Mouse (Mus musculus) cortical plate, adult 2 months (tissue): Measurements from ENCODE around the gene F830045P16Rik. TPM values are rescaled to one million over a fixed set of nuclear protein-coding genes. Genes with fewer than 3 reads are reported as not detected.

ENCODE experiments used
- H3K27ac ChIP-seq: fragments of 200-500 bp; 2 replicates; pipeline ENCODE4 v1.5.1; 2012; ENCODE audit warnings: low read length, control low read depth, inconsistent platforms; ENCODE audit not compliant: insufficient read depth
- H3K4me1 ChIP-seq: fragments of 200-500 bp; 2 replicates; pipeline ENCODE4 v1.6.1; 2011; ENCODE audit warnings: low read length; ENCODE audit not compliant: control insufficient read depth, insufficient read depth
- H3K4me3 ChIP-seq: fragments of 200-500 bp; 2 replicates; pipeline ENCODE4 v1.5.1; 2011; ENCODE audit warnings: mild to moderate bottlenecking, low read length, control low read depth; ENCODE audit not compliant: insufficient read depth
- CTCF ChIP-seq: fragments of 200-500 bp; IDR thresholded peaks from 2 replicates; pipeline ENCODE4 v1.5.1; 2011; ENCODE audit warnings: mild to moderate bottlenecking, control low read depth, low read length; ENCODE audit not compliant: insufficient read depth; ENCODE audit errors: extremely low read depth
- POLR2A ChIP-seq: fragments of 200-500 bp; IDR thresholded peaks from 2 replicates; pipeline ENCODE4 v1.6.1; 2011; ENCODE audit warnings: mild to moderate bottlenecking, low read length, control low read depth; ENCODE audit not compliant: insufficient read depth; ENCODE audit errors: extremely low read depth
- polyA plus RNA-seq: library from polyadenylated mRNA; depleted of rRNA; stranded (reverse); fragments of >200 nt; gene quantifications from 2 replicates; pipeline ENCODE4 v1.2.3, GENCODE M21; 2012

The F830045P16Rik gene
- polyA plus RNA-seq, 1 experiment = not detected

DNA sequence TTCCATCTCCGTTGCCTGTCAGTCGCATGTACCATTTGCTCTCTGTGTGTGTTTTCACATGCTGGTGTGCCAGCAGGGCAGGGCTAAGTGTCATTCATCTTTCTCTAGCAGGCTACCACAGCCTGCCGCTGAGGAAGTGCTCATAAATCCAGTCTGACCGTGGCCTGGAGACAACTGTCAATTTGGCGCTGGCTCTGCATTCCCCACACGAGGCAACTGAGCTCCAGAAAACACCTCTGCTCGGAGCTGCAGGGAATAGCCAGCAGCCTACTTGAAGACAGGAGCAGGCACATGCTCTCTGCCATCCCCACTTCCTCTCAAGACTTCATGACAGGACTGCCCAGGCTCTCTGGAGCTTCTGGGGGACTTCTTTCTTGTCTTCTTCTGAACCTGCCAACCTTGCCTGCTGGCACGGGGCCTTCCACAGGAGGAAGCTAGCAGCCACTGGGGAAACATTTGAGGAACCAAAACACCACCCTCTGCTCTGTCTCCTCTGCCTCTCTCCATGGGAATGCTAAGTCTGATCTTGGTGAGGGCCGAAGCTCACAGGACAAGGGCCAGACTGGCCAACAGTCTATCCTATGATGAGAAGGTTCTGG is 13.2 kb upstream of the F830045P16Rik start:
- peaks cover 2% of the 10 kb centered on the region; the same call in 1 of the 2 replicates for H3K4me1 ChIP-seq
- no peak overlapping the region for H3K4me3 ChIP-seq
- H3K27ac ChIP-seq = no peak overlapping the region
- TF ChIP-seq CTCF (no peak), POLR2A (no peak)

GRCm38 (mm10) chr2:129546772-129547171 is 10.4 kb upstream of the F830045P16Rik start:
- Histone ChIP-seq H3K4me3 (no peak overlapping the region), H3K27ac (no peak overlapping the region), H3K4me1 (peaks cover 2% of the 10 kb centered on the region; the same call in 1 of the 2 replicates)
- no peak for TF ChIP-seq CTCF

DNA sequence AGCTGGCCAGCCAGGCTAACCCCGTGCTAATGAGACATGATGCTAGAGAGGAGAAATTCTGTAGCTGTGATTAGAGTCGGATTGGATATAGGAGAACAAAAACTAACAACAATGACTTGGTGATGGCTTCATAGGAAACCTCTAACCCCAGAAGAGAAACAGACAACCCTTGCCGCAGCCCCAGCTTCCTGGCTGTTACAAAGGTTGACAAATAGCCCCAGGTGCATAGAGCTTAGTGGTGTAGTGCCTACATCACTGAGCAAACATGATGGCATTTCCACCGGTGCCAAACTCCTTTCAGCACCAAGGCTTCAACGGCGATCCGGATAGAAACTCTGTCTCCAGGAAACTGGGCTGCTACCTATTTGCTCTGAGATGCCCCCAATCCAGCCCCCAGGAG is 9.2 kb upstream of the F830045P16Rik start:
- no peak overlapping the region for H3K27ac ChIP-seq

GRCm38 (mm10) chr2:129544919-129545318 is 8.5 kb upstream of the F830045P16Rik start:
- peaks cover 4% of the 10 kb centered on the region for H3K4me1 ChIP-seq
- H3K4me3 ChIP-seq = no peak overlapping the region
- TF ChIP-seq POLR2A = no peak
- TF ChIP-seq CTCF = no peak
- no peak overlapping the region for H3K27ac ChIP-seq

More for the DNA sequence above, 9.2 kb upstream of the F830045P16Rik start:
- Histone ChIP-seq H3K4me3 (no peak overlapping the region), H3K4me1 (peaks cover 2% of the 10 kb centered on the region; the same call in 1 of the 2 replicates)
- TF ChIP-seq POLR2A (no peak), CTCF (no peak)

GRCm38 (mm10) chr2:129544448-129544847 is 8.0 kb upstream of the F830045P16Rik start:
- peaks cover 4% of the 10 kb centered on the region for H3K4me1 ChIP-seq
- TF ChIP-seq POLR2A (no peak), CTCF (no peak)
- H3K4me3 ChIP-seq = no peak overlapping the region
- H3K27ac ChIP-seq = no peak overlapping the region

GRCm38 (mm10) chr2:129540036-129540435 is 3.6 kb upstream of the F830045P16Rik start:
- Histone ChIP-seq H3K4me3 (no peak overlapping the region), H3K27ac (no peak overlapping the region), H3K4me1 (peaks cover 8% of the 10 kb centered on the region)
- TF ChIP-seq POLR2A (no peak), CTCF (no peak)

DNA sequence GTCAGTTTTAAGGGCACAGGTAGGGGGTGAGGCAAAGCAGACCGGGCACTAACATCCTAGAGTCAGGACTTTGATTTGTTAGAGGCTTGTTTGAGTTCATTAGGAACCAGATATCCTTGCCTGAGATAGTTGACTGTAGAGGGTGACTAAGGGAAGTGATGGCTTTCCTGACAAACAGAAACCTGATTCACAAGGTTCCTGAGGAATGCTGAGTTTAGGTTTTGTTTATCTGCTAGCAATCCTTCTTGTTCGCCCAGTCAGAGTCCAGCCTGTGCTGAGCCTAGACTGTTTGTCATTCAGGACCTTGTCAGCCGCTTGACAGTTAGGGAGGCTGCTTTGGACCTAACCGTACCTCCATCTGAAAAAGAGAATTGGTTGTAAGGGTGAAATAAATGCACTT is 2.8 kb upstream of the F830045P16Rik start:
- H3K4me1 ChIP-seq = peaks cover 8% of the 10 kb centered on the region
- H3K4me3 ChIP-seq = no peak overlapping the region
- H3K27ac ChIP-seq = no peak overlapping the region
- TF ChIP-seq CTCF (no peak), POLR2A (no peak)

- TF ChIP-seq CTCF = no peak
- no peak for TF ChIP-seq POLR2A
These were observed 1.5 kb upstream of the F830045P16Rik start for GRCm38 (mm10) chr2:129537926-129538325.

DNA sequence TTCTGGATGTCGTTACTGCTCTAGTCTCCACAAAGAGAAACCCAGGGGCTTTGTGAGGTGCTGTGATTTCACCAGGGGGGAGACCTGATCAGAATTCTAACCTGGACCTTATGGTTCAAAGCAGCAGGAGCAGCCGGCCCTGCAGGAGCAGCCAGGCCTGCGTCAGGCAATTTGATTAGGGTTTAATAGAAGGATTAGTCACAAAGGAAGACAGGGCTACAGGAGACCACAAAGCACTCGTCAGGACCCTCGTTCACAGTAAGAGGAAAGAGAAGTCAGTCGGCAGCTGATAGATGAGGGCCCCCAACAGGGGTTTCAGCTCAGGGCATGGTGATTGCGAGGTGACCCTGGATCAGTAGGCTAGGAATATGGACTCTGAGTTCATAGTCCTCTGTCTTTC is 958 bp upstream of the F830045P16Rik start:
- Histone ChIP-seq H3K27ac (no peak overlapping the region), H3K4me3 (no peak overlapping the region), H3K4me1 (peaks cover 8% of the 10 kb centered on the region)
- TF ChIP-seq CTCF = no peak
- no peak for TF ChIP-seq POLR2A

More at GRCm38 (mm10) chr2:129537926-129538325, 1.5 kb upstream of the F830045P16Rik start:
- Histone ChIP-seq H3K27ac (no peak overlapping the region), H3K4me3 (no peak overlapping the region), H3K4me1 (peaks cover 8% of the 10 kb centered on the region)

DNA sequence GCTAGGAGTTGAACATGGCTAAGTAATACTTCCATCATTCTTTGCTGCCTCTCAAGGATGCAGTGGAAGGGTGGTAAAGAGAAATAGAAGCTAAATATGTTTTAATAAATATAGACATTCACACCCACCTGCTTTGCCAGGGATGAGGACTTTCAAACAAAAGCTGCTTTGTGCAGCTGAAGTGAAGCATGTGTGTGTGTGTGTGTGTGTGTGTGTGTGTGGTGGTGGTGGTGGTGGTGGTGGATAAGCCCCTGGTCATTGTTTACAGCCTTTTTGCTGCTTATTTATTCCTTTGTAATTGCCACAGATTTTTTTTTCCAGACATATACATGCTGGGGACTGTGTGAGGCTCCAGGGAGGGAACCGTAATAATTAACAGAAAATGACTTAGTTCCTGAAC is 524 bp upstream of the F830045P16Rik start:
- Histone ChIP-seq H3K4me3 (no peak overlapping the region), H3K27ac (no peak overlapping the region), H3K4me1 (peaks cover 8% of the 10 kb centered on the region)
- no peak for TF ChIP-seq CTCF
- TF ChIP-seq POLR2A = no peak
